Mouse (Mus musculus): ENCODE measurements at regions not wholly inside any gene's neighbourhood (a gene's known extent, or its start where the extent isn't known, plus 50 kb on each side); places are given as distances from the start of the nearest gene placed in this dataset.

GRCm38 (mm10) chr14:98848500-98848899, 145.6 kb downstream of the Rpl36a-ps1 start:
- no peak for TF ChIP-seq POLR2A (IDR thresholded peaks at IDR 0.05; ENCODE audit: low read depth, low read length)
- no peak for TF ChIP-seq CTCF (conservative IDR thresholded peaks at IDR 0.05; ENCODE audit: insufficient read depth, insufficient read length, low read depth, low read length)

Measured in kidney, adult 2 months (tissue).